Mouse (Mus musculus) lung, postnatal 4 days (tissue): ENCODE results near the gene Paqr3.

ENCODE experiments used
- DNase-seq, 2 experiments: peaks; one replicate each; pipeline ENCODE4 v3.0.0; 2021

Paqr3 gene

GRCm38 (mm10) chr5:97083701-97084100 lies 27.7 kb downstream of the Paqr3 start:
- no peak for DNase-seq

- no peak for DNase-seq
These were observed 29.9 kb downstream of the Paqr3 start for GRCm38 (mm10) chr5:97081481-97081880.

- DNase-seq, result no peak
These were observed 32.8 kb downstream of the Paqr3 start for GRCm38 (mm10) chr5:97078641-97079040.

GRCm38 (mm10) chr5:97077676-97078075 lies 33.7 kb downstream of the Paqr3 start:
- no peak for DNase-seq

- DNase-seq, result no peak
These were observed 35.2 kb downstream of the Paqr3 start for GRCm38 (mm10) chr5:97076167-97076566.

- DNase-seq, result no peak
These were observed 35.8 kb downstream of the Paqr3 start for GRCm38 (mm10) chr5:97075476-97076151.

GRCm38 (mm10) chr5:97065746-97066145 lies 45.6 kb downstream of the Paqr3 start:
- no peak for DNase-seq

- DNase-seq, result no peak
These were observed 49.4 kb downstream of the Paqr3 start for GRCm38 (mm10) chr5:97062041-97062440.

- no peak for DNase-seq
These were observed 50.5 kb downstream of the Paqr3 start for GRCm38 (mm10) chr5:97060864-97061263.

GRCm38 (mm10) chr5:97056791-97057450 lies 54.5 kb downstream of the Paqr3 start:
- DNase-seq, result no peak

GRCm38 (mm10) chr5:97056359-97056758 lies 55.0 kb downstream of the Paqr3 start:
- DNase-seq, result no peak

- DNase-seq, result peak in 1 of 2 experiments; percentile 35
These were observed 55.8 kb downstream of the Paqr3 start for GRCm38 (mm10) chr5:97055511-97056068.

- no peak for DNase-seq
These were observed 56.6 kb downstream of the Paqr3 start for GRCm38 (mm10) chr5:97054801-97055200.

GRCm38 (mm10) chr5:97054166-97054565 lies 57.2 kb downstream of the Paqr3 start:
- no peak for DNase-seq

- no peak for DNase-seq
These were observed 62.5 kb downstream of the Paqr3 start for GRCm38 (mm10) chr5:97048905-97049304.

GRCm38 (mm10) chr5:97046680-97047079 lies 64.7 kb downstream of the Paqr3 start:
- DNase-seq, result no peak

GRCm38 (mm10) chr5:97045260-97045659 lies 66.1 kb downstream of the Paqr3 start:
- no peak for DNase-seq
